Mouse (Mus musculus) heart, adult 11 months (tissue): ENCODE results near the gene Mtmr10.

Experiments
- DNase-seq: peaks from one replicate; pipeline ENCODE4 v3.0.0; 2022

Mtmr10 gene

GRCm38 (mm10) chr7:64373830-64374562, 86.5 kb downstream of the Mtmr10 start, which contains the start of gene Fan1:
TSS of gene Fan1 (minus strand) at chr7:64374095.
- DNase-seq = peak; percentile 98
